Mouse (Mus musculus): Measurements from ENCODE around the gene Pigg. TPM values are rescaled to one million over a fixed set of nuclear protein-coding genes. Genes with fewer than 3 reads are reported as not detected.
"Not testable (repeated sequence)": the region's sequence is repeated elsewhere in the genome, so short reads cannot be mapped to it uniquely, and the experiment has no call there.

Gene Pigg
- total and polyA plus RNA-seq, 2 experiments from 2014 or later, result 2.5 to 7.2 TPM

DNA sequence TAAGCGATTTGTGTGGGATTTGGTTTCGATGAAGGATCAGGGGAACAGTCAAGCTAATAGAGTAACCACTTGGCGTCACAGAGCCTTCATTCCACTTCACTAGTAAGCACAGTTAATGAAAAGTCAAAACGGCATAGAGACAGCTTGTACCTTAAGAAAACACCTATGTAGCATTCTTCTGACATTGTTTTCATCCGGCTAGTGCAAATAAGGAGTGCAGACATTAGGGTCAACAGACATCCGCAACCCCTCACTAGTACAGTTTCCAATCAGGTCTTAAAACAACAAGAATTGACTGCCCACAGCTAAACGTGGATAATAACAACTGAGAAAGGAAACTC is 42.6 kb upstream of the Pigg start:
- WGBS, result 14% methylated on average over 7 of the region's 7 CpGs
- H3K4me3 ChIP-seq (ENCODE audit: low read length), result peak overlapping the region; percentile 91
- H3K27ac ChIP-seq, result no peak overlapping the region
- H3K27me3 ChIP-seq (ENCODE audit: insufficient read depth, low read length), result no peaks in the 10 kb centered on the region
- H3K9ac ChIP-seq (replicated peaks; ENCODE audit: low read length), result peak overlapping the region; percentile 88
- peak overlapping the region; percentile 71 for H3K4me2 ChIP-seq (ENCODE audit: low read depth, low read length)
- no peak for DNase-seq (ENCODE audit: low spot score)
- ATAC-seq, result no peak
- H3K36me3 ChIP-seq (ENCODE audit: insufficient read depth, low read length), result no peaks in the 10 kb centered on the region
- H3K4me1 ChIP-seq (ENCODE audit: insufficient read depth, low read length), result 0 out of 2 replicates have a peak, but pooled peaks cover 6% of the 10 kb centered on the region
- no peak for TF ChIP-seq CTCF (IDR thresholded peaks at IDR 0.05; ENCODE audit: low read depth)
- no peaks in the 10 kb centered on the region for H3K9me3 ChIP-seq (ENCODE audit: low read length)

DNA sequence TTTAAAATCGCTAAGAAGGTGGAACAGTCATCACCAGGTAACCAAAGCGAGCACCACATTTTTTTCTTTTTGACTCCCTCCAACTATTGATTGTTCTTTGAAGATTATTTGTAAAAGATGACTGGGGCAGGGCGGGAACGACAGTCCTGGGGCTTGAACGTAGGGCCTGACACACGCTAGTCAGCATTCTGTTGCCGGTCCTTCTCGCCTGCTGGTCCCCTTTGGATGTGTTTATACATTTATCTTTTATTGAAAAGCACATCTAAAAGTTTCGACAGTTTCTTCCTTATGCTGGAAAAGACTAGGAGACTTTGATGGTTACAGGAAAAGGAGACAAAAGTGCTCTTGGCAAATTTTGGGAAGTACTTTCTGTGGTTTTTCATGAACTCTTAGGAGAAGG is 42.0 kb upstream of the Pigg start:
- 0 out of 2 replicates have a peak, but pooled peaks cover 6% of the 10 kb centered on the region for H3K4me1 ChIP-seq (ENCODE audit: insufficient read depth, low read length)
- ATAC-seq, result no peak
- no peaks in the 10 kb centered on the region for H3K27me3 ChIP-seq (ENCODE audit: insufficient read depth, low read length)
- peak overlapping the region; percentile 91 for H3K4me3 ChIP-seq (ENCODE audit: low read length)
- peak overlapping the region; percentile 88 for H3K9ac ChIP-seq (replicated peaks; ENCODE audit: low read length)
- WGBS, result 47% methylated on average over 9 of the region's 9 CpGs
- no peak overlapping the region for H3K27ac ChIP-seq
- TF ChIP-seq CTCF (IDR thresholded peaks at IDR 0.05; ENCODE audit: low read depth), result no peak
- no peak for DNase-seq (ENCODE audit: low spot score)
- H3K9me3 ChIP-seq (ENCODE audit: low read length), result no peaks in the 10 kb centered on the region
- H3K4me2 ChIP-seq (ENCODE audit: low read depth, low read length), result peak overlapping the region; percentile 71
- H3K36me3 ChIP-seq (ENCODE audit: insufficient read depth, low read length), result no peaks in the 10 kb centered on the region

DNA sequence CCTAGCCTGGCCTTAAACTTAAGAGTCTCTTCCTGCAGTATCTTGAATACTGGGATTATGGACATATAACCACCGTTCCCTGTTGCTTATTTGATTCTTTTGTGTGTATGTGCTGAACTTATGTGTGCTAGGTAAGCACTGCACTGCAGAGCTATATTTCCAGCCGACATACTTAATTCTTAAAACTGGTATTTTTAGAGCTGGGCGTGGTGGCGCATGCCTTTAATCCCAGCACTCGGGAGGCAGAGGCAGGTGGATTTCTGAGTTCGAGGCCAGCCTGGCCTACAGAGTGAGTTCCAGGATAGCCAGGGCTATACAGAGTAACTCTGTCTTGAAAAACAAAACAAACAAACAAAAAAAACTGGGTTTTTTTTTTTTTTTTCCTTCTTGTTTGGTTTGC is 41.1 kb upstream of the Pigg start:
- H3K4me2 ChIP-seq (ENCODE audit: low read depth, low read length), result peak overlapping the region; percentile 71
- not testable (repeated sequence) for ATAC-seq; H3K4me3 ChIP-seq (ENCODE audit: low read length); H3K27ac ChIP-seq; DNase-seq (ENCODE audit: low spot score); H3K9ac ChIP-seq (replicated peaks; ENCODE audit: low read length); H3K4me1 ChIP-seq (ENCODE audit: insufficient read depth, low read length); H3K9me3 ChIP-seq (ENCODE audit: low read length); H3K36me3 ChIP-seq (ENCODE audit: insufficient read depth, low read length); H3K27me3 ChIP-seq (ENCODE audit: insufficient read depth, low read length)
- WGBS, result 92% methylated on average over 6 of the region's 6 CpGs

DNA sequence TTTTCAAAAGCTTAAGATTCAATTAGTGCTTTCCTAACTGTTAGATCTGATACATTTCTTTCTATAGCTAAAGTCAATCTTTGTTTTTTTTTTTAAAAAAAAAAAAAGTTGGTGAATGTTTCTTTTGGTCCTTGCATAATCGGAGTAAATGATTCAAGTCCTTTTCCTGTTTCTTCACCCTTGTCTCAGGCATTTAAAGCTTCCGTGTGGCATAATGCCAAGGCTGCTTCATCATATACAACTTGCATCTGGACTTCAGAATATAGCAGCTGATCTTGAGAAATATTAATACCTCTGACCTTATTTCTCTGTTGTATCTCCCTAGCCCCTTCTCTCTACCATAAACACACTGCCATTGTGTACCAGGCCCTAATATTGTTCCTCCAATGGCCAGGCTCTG is 25.5 kb upstream of the Pigg start:
- ATAC-seq (no peak), DNase-seq (ENCODE audit: low spot score) (no peak)
- Histone ChIP-seq H3K4me2 (ENCODE audit: low read depth, low read length) (no peak overlapping the region), H3K9me3 (ENCODE audit: low read length) (no peaks in the 10 kb centered on the region), H3K9ac (replicated peaks; ENCODE audit: low read length) (no peak overlapping the region), H3K4me3 (ENCODE audit: low read length) (no peak overlapping the region), H3K36me3 (ENCODE audit: insufficient read depth, low read length) (no peaks in the 10 kb centered on the region), H3K4me1 (ENCODE audit: insufficient read depth, low read length) (no peaks in the 10 kb centered on the region), H3K27ac (no peak overlapping the region), H3K27me3 (ENCODE audit: insufficient read depth, low read length) (no peaks in the 10 kb centered on the region)
- WGBS, result 84% methylated on average over 2 of the region's 2 CpGs
- no peak for TF ChIP-seq CTCF (IDR thresholded peaks at IDR 0.05; ENCODE audit: low read depth)

DNA sequence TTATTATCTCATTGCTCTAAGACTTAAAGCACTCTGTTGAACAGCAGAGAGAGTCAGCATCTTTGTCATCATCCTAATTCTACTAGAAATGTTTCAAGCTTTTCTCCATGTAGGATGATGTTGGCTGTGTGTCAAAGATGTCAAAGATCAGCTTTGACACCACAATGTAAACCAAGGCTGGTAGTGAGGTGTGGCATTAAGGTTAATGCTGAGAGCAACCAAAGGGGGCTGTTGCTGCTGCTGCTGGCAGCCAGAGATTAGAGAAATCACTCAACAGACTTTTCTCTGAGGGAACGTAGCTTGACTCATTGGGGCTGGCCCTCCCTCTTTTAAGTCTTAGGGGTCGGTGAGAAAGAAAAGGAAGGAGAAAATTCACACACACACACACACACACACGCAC is 10.8 kb upstream of the Pigg start:
- Histone ChIP-seq H3K4me1 (ENCODE audit: insufficient read depth, low read length) (no peaks in the 10 kb centered on the region), H3K36me3 (ENCODE audit: insufficient read depth, low read length) (no peaks in the 10 kb centered on the region), H3K9me3 (ENCODE audit: low read length) (no peaks in the 10 kb centered on the region), H3K27me3 (ENCODE audit: insufficient read depth, low read length) (no peaks in the 10 kb centered on the region), H3K9ac (replicated peaks; ENCODE audit: low read length) (no peak overlapping the region), H3K4me3 (ENCODE audit: low read length) (no peak overlapping the region), H3K4me2 (ENCODE audit: low read depth, low read length) (no peak overlapping the region), H3K27ac (no peak overlapping the region)
- 60% methylated on average over 3 of the region's 3 CpGs for WGBS
- TF ChIP-seq CTCF (IDR thresholded peaks at IDR 0.05; ENCODE audit: low read depth), result no peak
- no peak for ATAC-seq
- DNase-seq (ENCODE audit: low spot score), result no peak

DNA sequence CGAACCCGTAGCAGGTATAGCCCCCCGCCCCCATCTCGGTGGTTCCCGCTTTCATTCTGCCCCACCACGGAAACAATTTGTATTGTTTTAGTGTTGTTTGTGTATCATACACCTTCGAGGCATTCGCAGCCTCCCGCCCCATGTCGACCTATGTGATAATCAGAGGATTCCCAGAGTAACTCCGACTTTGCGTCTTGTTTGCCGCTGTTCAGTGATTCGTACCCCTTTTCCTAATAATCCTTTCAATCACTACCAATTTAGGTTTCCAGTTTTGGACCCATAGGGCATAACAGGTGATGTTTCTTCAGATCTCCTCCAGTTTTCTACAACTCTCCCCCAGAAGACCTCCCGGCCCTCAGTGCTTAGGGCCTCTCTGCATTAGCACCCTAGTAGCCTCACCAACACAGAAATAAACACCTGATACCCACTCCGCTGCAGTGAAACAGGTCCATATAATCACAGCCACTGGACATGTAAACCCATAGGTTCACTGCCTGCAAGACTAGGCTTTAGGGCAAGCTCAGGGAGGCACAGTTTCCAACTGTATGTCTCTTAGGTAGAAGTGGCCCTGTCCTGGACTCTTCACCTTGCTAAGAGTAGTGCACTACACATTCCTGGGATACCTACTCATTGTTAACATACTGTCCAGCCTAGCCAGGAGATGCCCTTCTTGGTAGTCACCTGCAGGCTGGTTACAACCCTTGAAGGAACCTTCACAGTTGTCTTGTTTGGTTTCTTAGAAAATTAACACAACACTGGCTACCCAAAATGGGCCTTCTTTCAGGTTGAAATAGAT is 854 bp downstream of the Pigg start:
- WGBS, result 6% methylated on average over 16 of the region's 16 CpGs
- Histone ChIP-seq H3K4me1 (ENCODE audit: insufficient read depth, low read length) (0 out of 2 replicates have a peak, but pooled peaks cover 5% of the 10 kb centered on the region), H3K9ac (replicated peaks; ENCODE audit: low read length) (peak overlapping the region; percentile 76), H3K4me3 (ENCODE audit: low read length) (peak overlapping the region; percentile 81), H3K36me3 (ENCODE audit: insufficient read depth, low read length) (peaks cover 8% of the 10 kb centered on the region; the same call in 1 of the 2 replicates), H3K9me3 (ENCODE audit: low read length) (no peaks in the 10 kb centered on the region), H3K27ac (peak overlapping the region; percentile 81; the same call in 1 of the 2 replicates), H3K4me2 (ENCODE audit: low read depth, low read length) (peak overlapping the region; percentile 80), H3K27me3 (ENCODE audit: insufficient read depth, low read length) (no peaks in the 10 kb centered on the region)
- ATAC-seq, result no peak
- no peak for TF ChIP-seq CTCF (IDR thresholded peaks at IDR 0.05; ENCODE audit: low read depth)
- peak; percentile 2 for DNase-seq (ENCODE audit: low spot score)

DNA sequence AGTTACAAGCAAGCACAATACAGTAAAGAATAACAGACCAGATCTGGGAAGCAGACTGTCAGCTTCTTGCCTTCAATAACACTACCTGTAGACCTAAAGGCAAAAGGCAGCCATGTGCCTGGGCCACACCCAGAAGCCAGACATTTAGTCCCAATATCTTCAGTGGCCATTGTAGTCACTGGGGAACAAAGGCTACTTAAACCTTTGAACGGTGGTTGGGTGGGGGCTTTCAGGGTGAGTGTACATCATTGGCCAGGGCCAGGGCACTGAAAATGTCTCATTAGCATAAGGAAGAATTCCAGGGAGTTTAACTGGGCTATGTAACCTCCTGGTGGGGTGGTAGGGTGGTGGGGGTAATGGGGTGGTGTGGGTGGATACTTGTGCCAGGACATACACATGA is 18.6 kb downstream of the Pigg start:
- no peak for DNase-seq (ENCODE audit: low spot score)
- 94% methylated on average over 1 of the region's 1 CpGs for WGBS
- H3K4me1 ChIP-seq (ENCODE audit: insufficient read depth, low read length), result no peaks in the 10 kb centered on the region
- H3K9me3 ChIP-seq (ENCODE audit: low read length), result no peaks in the 10 kb centered on the region
- H3K36me3 ChIP-seq (ENCODE audit: insufficient read depth, low read length), result peaks cover 28% of the 10 kb centered on the region
- H3K27me3 ChIP-seq (ENCODE audit: insufficient read depth, low read length), result no peaks in the 10 kb centered on the region
- no peak overlapping the region for H3K27ac ChIP-seq
- TF ChIP-seq CTCF (IDR thresholded peaks at IDR 0.05; ENCODE audit: low read depth), result no peak
- H3K9ac ChIP-seq (replicated peaks; ENCODE audit: low read length), result no peak overlapping the region
- H3K4me3 ChIP-seq (ENCODE audit: low read length), result no peak overlapping the region
- no peak for ATAC-seq
- H3K4me2 ChIP-seq (ENCODE audit: low read depth, low read length), result no peak overlapping the region

Data from hindbrain, postnatal 0 days (tissue).